Mouse (Mus musculus) forebrain, embryonic 16.5 days (tissue): Measurements from ENCODE around the gene Sri. TPM values are rescaled to one million over a fixed set of nuclear protein-coding genes. Genes with fewer than 3 reads are reported as not detected.

Experiments used
- ATAC-seq: fragments of 200-750 bp; cut with Nextera tagmentation; 2 replicates; pipeline ENCODE4 v1.8.0; 2017; ENCODE audit warnings: mild to moderate bottlenecking, moderate library complexity
- H3K27ac ChIP-seq: fragments of 300-500 bp; sonication (generic); 2 replicates; pipeline ENCODE4 v1.5.1; 2014; ENCODE audit warnings: low read length, control low read depth
- H3K27me3 ChIP-seq: fragments of 300-500 bp; sonication (generic); replicated peaks from 2 replicates; pipeline ENCODE4 v1.6.1; 2014; ENCODE audit warnings: low read length; ENCODE audit not compliant: control insufficient read depth, insufficient read depth
- H3K36me3 ChIP-seq: fragments of 300-500 bp; sonication (generic); 2 replicates; pipeline ENCODE4 v1.6.1; 2014; ENCODE audit not compliant: control insufficient read depth, insufficient read depth
- H3K4me1 ChIP-seq: fragments of 300-500 bp; sonication (generic); replicated peaks from 2 replicates; pipeline ENCODE4 v1.6.1; 2014; ENCODE audit warnings: low read length; ENCODE audit not compliant: control insufficient read depth, insufficient read depth
- H3K4me2 ChIP-seq: fragments of 300-500 bp; sonication (generic); 2 replicates; pipeline ENCODE4 v1.6.1; 2014; ENCODE audit warnings: mild to moderate bottlenecking, low read length, control low read depth
- H3K4me3 ChIP-seq: fragments of 300-500 bp; sonication (generic); replicated peaks from 2 replicates; pipeline ENCODE4 v1.5.1; 2014; ENCODE audit warnings: mild to moderate bottlenecking, low read length, control low read depth
- H3K9ac ChIP-seq: fragments of 300-500 bp; sonication (generic); replicated peaks from 2 replicates; pipeline ENCODE4 v1.6.1; 2014; ENCODE audit warnings: low read depth, low read length, control low read depth
- H3K9me3 ChIP-seq: fragments of 300-500 bp; sonication (generic); 2 replicates; pipeline ENCODE4 v1.6.1; 2016; ENCODE audit warnings: low read length; ENCODE audit not compliant: control insufficient read depth
- WGBS: fragments of 180-500 bp; shearing (Covaris S2); extraction: QIAGEN DNeasy Blood & Tissue Kit; methylation state at CpG from one replicate; pipeline ENCODE4 v1.1.7; 2014; 5-methylcytosine and 5-hydroxymethylcytosine counted together
- polyA plus RNA-seq: library from polyadenylated mRNA; unstranded; fragments of >200 nt; fragmentation: Nextera tagmentation; extraction: Ambion mirVana; gene quantifications from 2 replicates; pipeline ENCODE4 v1.2.1, GENCODE M21; 2015

The Sri gene
- polyA plus RNA-seq, 1 experiment from 2014 or later, result 149 TPM

- H3K36me3 ChIP-seq, result no peaks in the 10 kb centered on the region
- no peaks in the 10 kb centered on the region for H3K4me1 ChIP-seq
- H3K9me3 ChIP-seq, result no peaks in the 10 kb centered on the region
- no peak overlapping the region for H3K4me3 ChIP-seq
- no peak overlapping the region for H3K27ac ChIP-seq
- no peaks in the 10 kb centered on the region for H3K27me3 ChIP-seq
- no peak for ATAC-seq
- H3K4me2 ChIP-seq, result no peak overlapping the region
- whole genome bisulfite sequencing, result 97% methylated on average over 3 of the region's 3 CpGs
- H3K9ac ChIP-seq, result no peak overlapping the region
These were observed 39.8 kb downstream of the Sri start for GRCm38 (mm10) chr5:8085661-8086060.

- Histone ChIP-seq H3K4me1 (no peaks in the 10 kb centered on the region), H3K36me3 (no peaks in the 10 kb centered on the region), H3K9me3 (no peaks in the 10 kb centered on the region), H3K27me3 (no peaks in the 10 kb centered on the region), H3K4me3 (no peak overlapping the region), H3K4me2 (no peak overlapping the region), H3K27ac (no peak overlapping the region), H3K9ac (no peak overlapping the region)
- 76% methylated on average over 3 of the region's 3 CpGs for WGBS
- no peak for ATAC-seq
These were observed 42.3 kb downstream of the Sri start for GRCm38 (mm10) chr5:8088147-8088546.

DNA sequence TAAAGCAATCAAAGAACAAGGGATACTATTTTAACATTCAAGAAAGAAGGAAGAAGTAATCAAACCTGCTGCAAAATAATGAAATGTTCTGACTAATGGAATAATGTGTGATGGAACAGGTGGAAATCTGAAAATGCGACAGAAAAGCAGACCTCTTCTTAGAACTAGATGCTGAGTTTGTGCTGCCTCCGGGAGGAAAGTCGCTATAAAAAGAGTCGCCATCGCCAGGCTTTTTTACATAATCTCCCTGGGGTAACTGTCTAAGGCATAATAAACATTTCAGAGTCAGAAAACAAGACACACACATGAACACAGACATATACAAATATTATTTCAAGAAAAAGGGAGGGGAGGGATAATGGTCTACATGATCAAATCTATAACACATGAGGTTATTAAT, 49.0 kb downstream of the Sri start:
- no peaks in the 10 kb centered on the region for H3K4me1 ChIP-seq
- H3K27ac ChIP-seq, result no peak overlapping the region
- H3K27me3 ChIP-seq, result no peaks in the 10 kb centered on the region
- H3K36me3 ChIP-seq, result no peaks in the 10 kb centered on the region
- no peak overlapping the region for H3K9ac ChIP-seq
- H3K4me2 ChIP-seq, result no peak overlapping the region
- H3K4me3 ChIP-seq, result no peak overlapping the region
- ATAC-seq, result no peak
- 88% methylated on average over 5 of the region's 5 CpGs for WGBS
- no peaks in the 10 kb centered on the region for H3K9me3 ChIP-seq

GRCm38 (mm10) chr5:8095689-8096088, 49.8 kb downstream of the Sri start:
- Histone ChIP-seq H3K4me2 (no peak overlapping the region), H3K9me3 (no peaks in the 10 kb centered on the region), H3K27ac (no peak overlapping the region), H3K4me1 (no peaks in the 10 kb centered on the region), H3K36me3 (no peaks in the 10 kb centered on the region), H3K27me3 (no peaks in the 10 kb centered on the region), H3K9ac (no peak overlapping the region), H3K4me3 (no peak overlapping the region)
- 78% methylated on average over 1 of the region's 1 CpGs for WGBS
- ATAC-seq, result no peak

DNA sequence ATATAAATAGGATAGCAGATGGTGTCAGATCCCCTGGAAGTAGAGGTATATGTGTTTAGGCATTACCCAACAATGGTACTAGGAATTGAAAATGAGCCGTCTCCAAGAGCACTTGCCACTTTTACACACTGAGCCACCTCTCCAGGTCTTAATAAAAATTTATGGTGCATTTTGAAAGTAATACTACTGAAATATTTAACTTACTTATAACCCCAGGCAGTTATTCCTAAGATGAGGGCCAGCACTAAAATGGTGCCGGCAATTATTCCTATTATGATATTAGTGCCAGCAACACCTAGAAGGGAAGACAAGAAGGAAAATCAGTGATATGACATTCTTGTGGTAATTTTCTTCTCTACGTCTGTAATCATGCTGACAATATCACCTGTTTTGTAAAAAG, 65.8 kb downstream of the Sri start:
- Histone ChIP-seq H3K27me3 (no peaks in the 10 kb centered on the region), H3K4me2 (no peak overlapping the region), H3K4me1 (peaks cover 4% of the 10 kb centered on the region), H3K27ac (no peak overlapping the region), H3K9ac (no peak overlapping the region), H3K36me3 (no peaks in the 10 kb centered on the region), H3K9me3 (no peaks in the 10 kb centered on the region), H3K4me3 (no peak overlapping the region)
- ATAC-seq, result no peak
- WGBS, result 91% methylated on average over 3 of the region's 3 CpGs

DNA sequence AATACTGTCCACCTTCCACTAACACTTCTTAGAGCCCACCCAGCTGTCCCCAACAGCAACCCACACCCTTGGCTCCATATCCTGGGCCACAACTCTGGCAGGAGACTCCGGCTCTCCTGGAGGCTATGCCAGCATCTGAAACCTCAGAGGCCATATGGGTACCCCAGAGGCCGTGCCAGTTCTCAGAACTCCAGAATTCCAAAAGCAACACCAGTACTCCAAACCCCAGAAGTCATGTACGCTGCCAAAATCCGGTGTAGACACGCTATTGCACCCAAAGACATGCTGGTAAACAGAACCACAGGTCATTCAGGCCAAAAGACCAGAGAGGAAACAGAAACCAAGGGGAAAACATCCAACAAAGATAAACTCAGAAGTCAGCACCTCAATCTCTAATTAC, 66.4 kb downstream of the Sri start:
- no peak overlapping the region for H3K9ac ChIP-seq
- no peak overlapping the region for H3K4me2 ChIP-seq
- ATAC-seq, result no peak
- H3K27ac ChIP-seq, result no peak overlapping the region
- no peaks in the 10 kb centered on the region for H3K27me3 ChIP-seq
- no peak overlapping the region for H3K4me3 ChIP-seq
- 87% methylated on average over 5 of the region's 5 CpGs for WGBS
- H3K4me1 ChIP-seq, result peaks cover 7% of the 10 kb centered on the region
- no peaks in the 10 kb centered on the region for H3K36me3 ChIP-seq
- H3K9me3 ChIP-seq, result no peaks in the 10 kb centered on the region

GRCm38 (mm10) chr5:8116561-8117168, 70.8 kb downstream of the Sri start:
- no peaks in the 10 kb centered on the region for H3K9me3 ChIP-seq
- no peak overlapping the region for H3K27ac ChIP-seq
- H3K9ac ChIP-seq, result no peak overlapping the region
- peaks cover 7% of the 10 kb centered on the region for H3K4me1 ChIP-seq
- no peaks in the 10 kb centered on the region for H3K36me3 ChIP-seq
- ATAC-seq, result peak; percentile 77
- H3K4me3 ChIP-seq, result no peak overlapping the region
- no peaks in the 10 kb centered on the region for H3K27me3 ChIP-seq
- 53% methylated on average over 5 of the region's 5 CpGs for WGBS
- no peak overlapping the region for H3K4me2 ChIP-seq

Other genes with a start within 250 kb of the Sri start
- gene Steap4, start 85.6 kb upstream of the Sri start, polyA plus RNA-seq, result 0.13 and 0.27 TPM in 2 replicates